Mouse (Mus musculus) embryonic facial prominence, embryonic 12.5 days (tissue): ENCODE data around the gene Parg. TPM values are rescaled to one million over a fixed set of nuclear protein-coding genes. Genes with fewer than 3 reads are reported as not detected.
A peak's percentile ranks its signal among the peaks of the same experiment; 100 is the strongest.
"Not testable (repeated sequence)": the region's sequence is repeated elsewhere in the genome, so short reads cannot be mapped to it uniquely, and the experiment has no call there.

ENCODE experiments used
- ATAC-seq: fragments of 200-750 bp; cut with Nextera tagmentation; 2 replicates; pipeline ENCODE4 v1.8.0; 2017; ENCODE audit not compliant: insufficient number of reproducible peaks, insufficient read depth, low FRiP score, low TSS enrichment
- H3K27ac ChIP-seq: fragments of 300-500 bp; sonication (generic); 2 replicates; pipeline ENCODE4 v1.5.1; 2016; ENCODE audit warnings: mild to moderate bottlenecking
- H3K27me3 ChIP-seq: fragments of 300-500 bp; sonication (generic); 2 replicates; pipeline ENCODE4 v1.6.1; 2016; ENCODE audit warnings: mild to moderate bottlenecking, moderate library complexity
- H3K36me3 ChIP-seq: fragments of 300-500 bp; sonication (generic); 2 replicates; pipeline ENCODE4 v1.6.1; 2016; ENCODE audit warnings: mild to moderate bottlenecking
- H3K4me1 ChIP-seq: fragments of 300-500 bp; sonication (generic); 2 replicates; pipeline ENCODE4 v1.6.1; 2016
- H3K4me2 ChIP-seq: fragments of 300-500 bp; sonication (generic); replicated peaks from 2 replicates; pipeline ENCODE4 v1.6.1; 2016; ENCODE audit warnings: mild to moderate bottlenecking, moderate library complexity
- H3K4me3 ChIP-seq: fragments of 300-500 bp; sonication (generic); 2 replicates; pipeline ENCODE4 v1.5.1; 2016; ENCODE audit warnings: mild to moderate bottlenecking
- H3K9ac ChIP-seq: fragments of 300-500 bp; sonication (generic); 2 replicates; pipeline ENCODE4 v1.6.1; 2016; ENCODE audit warnings: mild to moderate bottlenecking, moderate library complexity
- H3K9me3 ChIP-seq: fragments of 300-500 bp; sonication (generic); 2 replicates; pipeline ENCODE4 v1.6.1; 2016; ENCODE audit warnings: mild to moderate bottlenecking, moderate library complexity
- WGBS: fragments of 180-500 bp; shearing (Covaris S2); methylation state at CpG from one replicate; pipeline ENCODE4 v1.1.7; 2016; 5-methylcytosine and 5-hydroxymethylcytosine counted together
- polyA plus RNA-seq: library from polyadenylated mRNA; unstranded; fragments of >200 nt; fragmentation: Nextera tagmentation; extraction: Ambion mirVana; gene quantifications from 2 replicates; pipeline ENCODE4 v1.2.1, GENCODE M21; 2016

Parg gene
- polyA plus RNA-seq, 1 experiment from 2014 or later = 59.7 TPM

GRCm38 (mm10) chr14:32183846-32184245 is 17.9 kb upstream of the Parg start:
- no peaks in the 10 kb centered on the region for H3K4me1 ChIP-seq
- H3K4me2 ChIP-seq = no peak overlapping the region
- H3K9ac ChIP-seq = no peak overlapping the region
- 92% methylated on average over 4 of the region's 4 CpGs for WGBS
- no peak for ATAC-seq
- no peaks in the 10 kb centered on the region for H3K27me3 ChIP-seq
- no peak overlapping the region for H3K27ac ChIP-seq
- no peak overlapping the region for H3K4me3 ChIP-seq
- H3K9me3 ChIP-seq = no peaks in the 10 kb centered on the region
- H3K36me3 ChIP-seq = peaks cover 73% of the 10 kb centered on the region

- 91% methylated on average over 6 of the region's 6 CpGs for WGBS
- peaks cover 46% of the 10 kb centered on the region for H3K36me3 ChIP-seq
These were observed 10.9 kb upstream of the Parg start for GRCm38 (mm10) chr14:32190627-32191391.

GRCm38 (mm10) chr14:32191926-32192325 is 9.8 kb upstream of the Parg start:
- Histone ChIP-seq H3K4me1 (no peaks in the 10 kb centered on the region), H3K36me3 (peaks cover 42% of the 10 kb centered on the region), H3K27ac (no peak overlapping the region), H3K27me3 (no peaks in the 10 kb centered on the region), H3K4me3 (no peak overlapping the region), H3K9ac (no peak overlapping the region), H3K9me3 (no peaks in the 10 kb centered on the region), H3K4me2 (no peak overlapping the region)
- 91% methylated on average over 5 of the region's 5 CpGs for WGBS
- ATAC-seq = no peak

More at GRCm38 (mm10) chr14:32190627-32191391, 10.9 kb upstream of the Parg start:
- Histone ChIP-seq H3K9ac (no peak overlapping the region), H3K27ac (no peak overlapping the region), H3K9me3 (no peaks in the 10 kb centered on the region), H3K27me3 (no peaks in the 10 kb centered on the region), H3K4me2 (no peak overlapping the region), H3K4me3 (no peak overlapping the region), H3K4me1 (no peaks in the 10 kb centered on the region)
- ATAC-seq = no peak

GRCm38 (mm10) chr14:32192437-32192836 is 9.3 kb upstream of the Parg start:
- Histone ChIP-seq H3K27me3 (no peaks in the 10 kb centered on the region), H3K4me1 (no peaks in the 10 kb centered on the region), H3K27ac (no peak overlapping the region), H3K9me3 (no peaks in the 10 kb centered on the region), H3K4me2 (no peak overlapping the region), H3K4me3 (no peak overlapping the region), H3K9ac (no peak overlapping the region), H3K36me3 (peaks cover 43% of the 10 kb centered on the region)
- WGBS = 43% methylated on average over 3 of the region's 3 CpGs
- no peak for ATAC-seq

DNA sequence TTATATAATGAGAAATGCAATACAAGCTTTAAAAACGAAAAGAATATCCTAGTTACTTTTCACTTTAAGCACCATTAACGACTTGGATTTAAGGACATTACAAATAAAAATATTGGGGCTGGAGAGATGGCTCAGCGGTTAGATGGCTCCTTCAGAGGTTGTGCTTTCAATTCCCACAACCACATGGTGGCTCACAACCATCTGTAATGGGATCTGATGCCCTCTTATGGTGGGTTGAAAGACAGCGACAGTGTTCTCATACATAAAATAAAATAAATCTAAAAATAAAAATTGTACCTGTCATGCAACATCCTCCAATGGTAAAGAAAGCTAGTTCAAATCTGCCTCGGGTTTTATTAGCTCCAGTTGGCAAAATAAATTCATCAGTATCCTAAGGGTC is 8.2 kb upstream of the Parg start:
- H3K9me3 ChIP-seq, H3K4me2 ChIP-seq, ATAC-seq, H3K4me3 ChIP-seq, H3K9ac ChIP-seq, H3K27ac ChIP-seq, H3K4me1 ChIP-seq, H3K27me3 ChIP-seq: not testable (repeated sequence)
- 82% methylated on average over 5 of the region's 5 CpGs for WGBS
- H3K36me3 ChIP-seq = peaks cover 43% of the 10 kb centered on the region

DNA sequence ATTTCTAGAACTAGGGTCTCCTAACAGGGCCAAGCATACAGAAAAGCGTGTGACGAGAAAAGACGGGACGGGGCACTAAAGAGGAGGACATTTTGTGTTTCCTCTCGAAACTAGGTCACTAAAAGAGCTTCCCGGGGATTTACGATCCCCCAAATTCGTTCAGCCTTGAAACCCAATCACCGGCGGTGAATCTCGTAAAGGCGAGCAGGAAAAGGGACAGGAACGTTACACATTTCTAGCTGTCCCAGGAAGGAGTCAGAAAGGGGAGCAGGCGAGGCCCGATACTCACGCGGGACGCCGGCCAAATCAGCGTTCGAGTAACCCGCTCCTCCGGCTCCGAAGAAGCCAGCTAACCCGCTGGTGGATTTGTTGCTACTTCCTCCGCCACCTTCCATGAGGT is 395 bp upstream of the Parg start:
- ATAC-seq = no peak

DNA sequence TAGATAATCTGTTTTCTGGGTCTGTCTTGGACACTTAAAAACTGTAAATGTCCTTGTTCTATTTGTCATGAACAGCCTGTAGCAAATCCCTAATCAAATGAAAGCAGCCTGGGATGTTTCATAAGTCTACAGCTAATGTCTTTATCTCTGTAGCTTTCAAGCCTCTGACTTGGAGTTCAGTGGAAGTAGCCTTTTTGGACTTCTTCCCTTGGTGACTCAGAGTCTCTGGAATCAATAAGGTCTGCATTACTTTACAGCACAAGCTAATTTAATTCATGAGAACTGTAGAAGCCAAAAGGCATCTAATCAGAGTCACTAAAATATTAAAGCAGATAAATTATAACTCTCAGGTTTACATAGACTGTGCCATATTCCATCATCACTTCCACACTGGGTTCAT is 24.9 kb downstream of the Parg start:
- H3K4me3 ChIP-seq = no peak overlapping the region
- no peaks in the 10 kb centered on the region for H3K9me3 ChIP-seq
- no peak overlapping the region for H3K9ac ChIP-seq
- H3K4me1 ChIP-seq = no peaks in the 10 kb centered on the region
- H3K27ac ChIP-seq = no peak overlapping the region
- no peaks in the 10 kb centered on the region for H3K27me3 ChIP-seq
- no peak overlapping the region for H3K4me2 ChIP-seq
- no peak for ATAC-seq
- H3K36me3 ChIP-seq = 0 out of 2 replicates have a peak, but pooled peaks cover under 1% of the 10 kb centered on the region

More for the DNA sequence above, 395 bp upstream of the Parg start:
- Histone ChIP-seq H3K27ac (no peak overlapping the region), H3K9me3 (no peaks in the 10 kb centered on the region), H3K27me3 (no peaks in the 10 kb centered on the region), H3K4me3 (peak overlapping the region; percentile 92), H3K36me3 (peaks cover 28% of the 10 kb centered on the region), H3K9ac (peak overlapping the region; percentile 93), H3K4me2 (peak overlapping the region; percentile 71), H3K4me1 (peaks cover 23% of the 10 kb centered on the region)
- WGBS = under 1% methylated on average over 25 of the region's 26 CpGs

DNA sequence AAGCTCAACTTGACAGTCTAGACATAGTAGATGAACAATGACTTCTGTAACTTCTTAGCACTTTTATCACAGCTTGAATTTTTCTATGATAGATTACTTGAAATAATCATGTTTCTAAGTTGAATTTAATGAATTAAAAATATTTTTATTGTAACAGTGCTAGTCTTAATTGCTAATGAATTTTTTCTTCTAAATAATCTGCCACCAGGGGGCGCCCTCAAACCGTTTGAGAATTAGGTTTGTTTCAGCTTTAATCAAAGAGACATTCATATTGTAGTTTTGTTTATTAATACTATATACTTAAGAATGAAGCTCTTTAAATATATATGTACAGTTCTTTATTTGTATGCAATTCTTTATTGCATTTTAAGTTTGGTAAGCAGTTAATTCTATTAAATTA is 27.2 kb downstream of the Parg start:
- no peak overlapping the region for H3K4me3 ChIP-seq
- H3K9ac ChIP-seq = no peak overlapping the region
- no peak overlapping the region for H3K4me2 ChIP-seq
- H3K27me3 ChIP-seq = no peaks in the 10 kb centered on the region
- no peak overlapping the region for H3K27ac ChIP-seq
- H3K9me3 ChIP-seq = no peaks in the 10 kb centered on the region
- H3K36me3 ChIP-seq = 0 out of 2 replicates have a peak, but pooled peaks cover 3% of the 10 kb centered on the region
- WGBS = 0% methylated on average over 2 of the region's 2 CpGs
- ATAC-seq = no peak
- no peaks in the 10 kb centered on the region for H3K4me1 ChIP-seq

DNA sequence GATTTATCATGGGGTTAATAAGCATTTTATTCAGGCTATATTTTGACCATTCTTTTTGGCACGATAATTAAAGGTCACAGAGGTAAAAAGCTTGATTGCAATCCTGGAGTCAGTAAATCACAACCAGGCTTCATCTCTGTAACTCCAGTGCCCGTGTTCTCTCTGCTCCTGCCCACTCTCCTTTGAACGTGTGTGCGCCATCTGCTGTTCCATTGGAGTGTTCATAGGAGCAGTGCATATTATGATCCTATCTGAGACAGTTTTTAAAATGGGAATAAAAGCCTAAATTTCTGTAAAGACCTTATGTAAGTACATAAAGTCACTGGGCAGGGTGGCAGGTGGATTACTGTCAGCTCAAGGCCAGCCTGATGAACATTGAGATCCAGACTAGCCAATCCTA is 40.7 kb downstream of the Parg start:
- Histone ChIP-seq H3K4me1 (no peaks in the 10 kb centered on the region), H3K4me2 (no peak overlapping the region), H3K9ac (no peak overlapping the region), H3K9me3 (no peaks in the 10 kb centered on the region), H3K27me3 (no peaks in the 10 kb centered on the region), H3K4me3 (no peak overlapping the region), H3K27ac (no peak overlapping the region), H3K36me3 (peaks cover 26% of the 10 kb centered on the region)
- WGBS = 64% methylated on average over 4 of the region's 4 CpGs
- ATAC-seq = no peak

- WGBS = 33% methylated on average over 2 of the region's 2 CpGs
- H3K4me1 ChIP-seq = no peaks in the 10 kb centered on the region
- no peak for ATAC-seq
These were observed 44.3 kb downstream of the Parg start for GRCm38 (mm10) chr14:32246019-32246418.

DNA sequence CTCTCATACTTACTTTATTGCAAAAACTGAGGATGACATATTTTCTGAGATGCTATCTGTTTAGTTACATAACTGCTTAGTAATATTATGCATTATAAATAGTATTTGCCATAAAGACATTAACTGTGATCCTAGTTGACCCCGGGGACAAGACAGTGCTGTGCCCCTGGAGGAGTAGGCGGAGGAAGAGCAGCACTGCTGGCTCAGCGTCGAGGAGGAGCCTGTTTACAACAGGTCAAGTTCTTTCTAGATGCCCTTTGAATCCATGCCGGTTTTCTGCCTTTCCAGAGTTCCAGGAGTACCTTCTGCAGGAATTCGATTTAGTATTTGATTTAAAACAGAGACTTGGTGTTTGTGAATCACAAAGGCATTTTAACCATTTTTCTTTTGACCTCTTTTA is 47.9 kb downstream of the Parg start:
- Histone ChIP-seq H3K4me3 (no peak overlapping the region), H3K4me2 (no peak overlapping the region), H3K4me1 (no peaks in the 10 kb centered on the region), H3K27ac (no peak overlapping the region), H3K9ac (no peak overlapping the region), H3K36me3 (0 out of 2 replicates have a peak, but pooled peaks cover 5% of the 10 kb centered on the region), H3K9me3 (no peaks in the 10 kb centered on the region), H3K27me3 (no peaks in the 10 kb centered on the region)
- no peak for ATAC-seq
- 87% methylated on average over 6 of the region's 6 CpGs for WGBS

More at GRCm38 (mm10) chr14:32246019-32246418, 44.3 kb downstream of the Parg start:
- H3K9ac ChIP-seq = no peak overlapping the region
- H3K4me3 ChIP-seq = no peak overlapping the region
- no peak overlapping the region for H3K27ac ChIP-seq
- H3K27me3 ChIP-seq = no peaks in the 10 kb centered on the region
- H3K36me3 ChIP-seq = peaks cover 12% of the 10 kb centered on the region; the same call in 1 of the 2 replicates
- no peaks in the 10 kb centered on the region for H3K9me3 ChIP-seq
- H3K4me2 ChIP-seq = no peak overlapping the region

- no peak overlapping the region for H3K9ac ChIP-seq
- H3K27me3 ChIP-seq = no peaks in the 10 kb centered on the region
- H3K4me2 ChIP-seq = no peak overlapping the region
- no peak overlapping the region for H3K4me3 ChIP-seq
- no peaks in the 10 kb centered on the region for H3K9me3 ChIP-seq
- ATAC-seq = no peak
- 83% methylated on average over 6 of the region's 6 CpGs for WGBS
- H3K27ac ChIP-seq = no peak overlapping the region
- H3K36me3 ChIP-seq = peaks cover 24% of the 10 kb centered on the region
- H3K4me1 ChIP-seq = no peaks in the 10 kb centered on the region
These were observed 59.1 kb downstream of the Parg start for GRCm38 (mm10) chr14:32260830-32261229.
